Mouse (Mus musculus) ES-E14 (cell line): ENCODE results near the gene Arl4d. TPM values are rescaled to one million over a fixed set of nuclear protein-coding genes. Genes with fewer than 3 reads are reported as not detected.
"Not testable (repeated sequence)": the region's sequence is repeated elsewhere in the genome, so short reads cannot be mapped to it uniquely, and the experiment has no call there.

Experiments used
- DNase-seq: peaks from one replicate; pipeline ENCODE4 v3.0.0-alpha.2; 2013; ENCODE audit warnings: low read depth, low spot score
- H3K27ac ChIP-seq: 2 replicates; pipeline ENCODE4 v1.5.1; 2012; ENCODE audit warnings: low read depth, mild to moderate bottlenecking, low read length, moderate library complexity, mixed read lengths; ENCODE audit not compliant: poor library complexity, insufficient read depth, severe bottlenecking
- H3K36me3 ChIP-seq: 2 replicates; pipeline ENCODE4 v1.6.1; 2012; ENCODE audit warnings: mild to moderate bottlenecking, low read length, moderate library complexity, mixed read lengths; ENCODE audit not compliant: control insufficient read depth, poor library complexity, insufficient read depth, severe bottlenecking
- H3K4me1 ChIP-seq, 2 experiments: fragments of 150-350 bp in 1 of 2; sonication (generic) in 1 of 2; 2 replicates each; pipeline ENCODE4 v1.6.1; 2012; ENCODE audit warnings: low read length in 2 of 2, mild to moderate bottlenecking in 1 of 2, mixed read lengths in 1 of 2; ENCODE audit not compliant: control insufficient read depth in 2 of 2, insufficient read depth in 2 of 2, poor library complexity in 1 of 2
- H3K4me3 ChIP-seq, 2 experiments: fragments of 150-350 bp in 1 of 2; sonication (generic) in 1 of 2; 2 replicates each; pipeline ENCODE4 v1.5.1; 2012; ENCODE audit warnings: low read length in 2 of 2, low read depth in 1 of 2, mild to moderate bottlenecking in 1 of 2, mixed read lengths in 1 of 2; ENCODE audit not compliant: insufficient read depth in 1 of 2, poor library complexity in 1 of 2, severe bottlenecking in 1 of 2
- H3K9ac ChIP-seq: 2 replicates; pipeline ENCODE4 v1.6.1; 2012; ENCODE audit warnings: low read depth, mild to moderate bottlenecking, low read length, mixed read lengths; ENCODE audit not compliant: poor library complexity, insufficient read depth, severe bottlenecking
- H3K9me3 ChIP-seq: fragments of 150-350 bp; sonication (generic); 2 replicates; pipeline ENCODE4 v1.6.1; 2012; ENCODE audit warnings: low read depth, mild to moderate bottlenecking, low read length; ENCODE audit not compliant: control insufficient read depth, insufficient read depth
- CHD2 ChIP-seq: IDR thresholded peaks from 2 replicates; pipeline ENCODE4 v1.6.1; 2014; ENCODE audit warnings: mild to moderate bottlenecking, low read depth, low read length, inconsistent platforms
- HCFC1 ChIP-seq: IDR thresholded peaks from 2 replicates; pipeline ENCODE4 v1.6.1; 2012; ENCODE audit warnings: low read length, inconsistent platforms, borderline replicate concordance; ENCODE audit not compliant: insufficient read depth
- MAFK ChIP-seq: IDR thresholded peaks from 2 replicates; pipeline ENCODE4 v1.6.1; 2014; ENCODE audit warnings: mild to moderate bottlenecking, low read depth, low read length, inconsistent platforms; ENCODE audit not compliant: insufficient read depth
- ZC3H11A ChIP-seq: IDR thresholded peaks from 2 replicates; pipeline ENCODE4 v1.6.1; 2012; ENCODE audit warnings: low read depth, mild to moderate bottlenecking, inconsistent platforms, low read length, borderline replicate concordance
- ZNF384 ChIP-seq: IDR thresholded peaks from 2 replicates; pipeline ENCODE4 v1.6.1; 2012; ENCODE audit warnings: low read depth, low read length, inconsistent platforms
- in situ Hi-C, 2 experiments: fragments of 600-800 bp; cut with MboI; formaldehyde crosslinking; loops; one replicate each; pipeline ENCODE4 v1.15.1; 2025; ENCODE audit warnings: low sequenced_read_pairs in 2 of 2, inconsistent platforms in 1 of 2; ENCODE audit not compliant: unreplicated experiment in 2 of 2
- total RNA-seq: library from RNA; depleted of rRNA; stranded (reverse); fragments of 300-350 nt; gene quantifications from 2 replicates; pipeline ENCODE4 v1.2.3, GENCODE M21; 2012

Arl4d gene
- total RNA-seq, 1 experiment: 13.8 TPM

DNA sequence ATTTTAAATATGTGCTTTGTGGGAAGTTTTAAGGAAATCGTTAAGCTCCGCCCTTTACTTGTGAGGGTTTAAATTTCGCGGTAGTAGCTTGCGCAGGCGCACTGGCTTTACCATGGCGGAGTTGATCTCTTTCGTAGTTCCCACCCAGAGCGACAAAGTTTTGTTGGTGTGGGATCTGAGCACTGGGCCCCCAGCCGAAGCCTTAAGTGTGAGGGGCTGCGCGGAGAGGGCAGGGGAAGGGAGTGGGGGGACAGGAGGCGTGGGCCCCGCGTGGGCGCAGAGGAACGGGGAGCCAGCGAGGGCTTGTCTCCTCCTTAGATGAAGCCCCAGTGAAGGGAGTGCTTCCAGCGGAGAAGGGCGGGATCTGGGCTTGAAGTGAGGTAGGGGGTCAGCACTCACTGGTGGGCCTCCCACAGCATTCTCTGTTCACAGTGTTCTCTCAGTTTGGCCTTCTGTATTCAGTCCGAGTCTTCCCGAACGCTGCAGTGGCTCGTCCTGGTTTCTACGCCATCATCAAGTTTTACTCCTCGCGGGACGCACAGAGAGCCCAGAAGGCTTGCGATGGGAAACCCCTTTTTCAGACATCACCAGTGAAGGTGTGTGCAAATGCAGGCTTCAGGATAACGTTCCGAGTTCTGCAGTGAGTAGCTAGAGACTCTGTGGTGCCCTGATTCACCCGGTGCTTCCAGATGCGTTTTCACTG is 37.3 kb upstream of the Arl4d start:
- Histone ChIP-seq H3K9me3 (peaks cover 2% of the 10 kb centered on the region; the same call in 1 of the 2 replicates), H3K9ac (peak overlapping the region; percentile 87), H3K4me3 (peak overlapping the region; percentile 61 to 67), H3K4me1 (peaks cover 0 to 5% of the 10 kb centered on the region in 2 experiments; a peak in 2 of 4 replicates), H3K36me3 (peaks cover 23% of the 10 kb centered on the region), H3K27ac (peak overlapping the region; percentile 100)
- DNase-seq: peak; percentile 90
- in situ Hi-C loops: no loop called here
- no peak for TF ChIP-seq CHD2
- no peak for TF ChIP-seq MAFK
- TF ChIP-seq ZNF384: no peak
- no peak for TF ChIP-seq ZC3H11A
- no peak for TF ChIP-seq HCFC1

DNA sequence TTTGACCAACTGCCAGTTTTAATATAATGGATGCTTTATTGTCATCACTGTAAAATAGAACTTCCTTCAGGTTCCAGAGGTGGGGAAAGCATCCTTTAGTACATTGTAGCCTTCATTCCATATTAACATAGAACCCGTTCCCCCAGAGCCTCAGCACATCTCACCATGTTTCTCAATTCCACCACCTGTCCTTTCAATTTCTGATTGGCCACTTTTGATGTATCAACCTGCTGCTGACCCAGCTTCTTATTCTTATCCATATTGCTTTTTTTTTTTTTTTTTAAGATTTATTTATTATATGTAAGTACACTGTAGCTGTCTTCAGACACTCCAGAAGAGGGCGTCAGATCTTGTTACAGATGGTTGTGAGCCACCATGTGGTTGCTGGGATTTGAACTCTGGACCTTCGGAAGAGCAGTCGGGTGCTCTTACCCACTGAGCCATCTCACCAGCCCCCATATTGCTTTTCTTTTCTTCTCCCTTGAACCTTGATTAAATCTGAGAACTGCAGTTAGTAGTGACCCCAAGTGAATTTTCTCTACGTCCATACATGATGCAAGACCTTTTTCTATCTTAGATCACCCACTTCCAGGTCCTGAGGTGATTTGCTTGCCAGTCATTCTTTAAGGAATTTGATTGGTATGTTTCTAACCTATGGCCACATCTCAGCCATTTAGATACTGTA is 36.5 kb upstream of the Arl4d start:
- DNase-seq, in situ Hi-C loops, H3K9me3 ChIP-seq, H3K4me1 ChIP-seq, H3K27ac ChIP-seq: not testable (repeated sequence)
- H3K36me3 ChIP-seq: peaks cover 31% of the 10 kb centered on the region
- H3K4me3 ChIP-seq: peak overlapping the region in 1 of 2 experiments; percentile 61; a peak in 2 of 4 replicates
- H3K9ac ChIP-seq: peak overlapping the region; percentile 35; the same call in 1 of the 2 replicates

DNA sequence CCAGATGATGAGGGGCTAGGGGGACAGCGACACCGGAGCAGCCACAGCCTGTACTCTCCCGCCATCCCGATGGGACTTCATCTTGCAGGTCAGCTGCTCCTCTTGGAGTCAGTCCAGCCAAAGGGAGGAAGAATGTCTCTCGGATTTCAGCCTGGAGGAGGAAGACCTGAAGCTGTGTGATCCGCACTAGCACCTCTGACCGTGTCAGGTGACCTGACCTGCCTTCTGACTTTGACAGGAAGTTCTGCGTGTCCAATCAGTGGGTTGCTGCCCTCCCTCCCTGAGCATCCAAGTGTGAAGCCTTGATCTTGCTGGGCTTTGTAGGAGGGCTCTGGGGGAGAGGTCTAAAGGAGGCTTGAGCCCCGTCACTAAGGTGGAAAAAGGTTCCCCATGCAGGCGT is 29.7 kb upstream of the Arl4d start:
- H3K9ac ChIP-seq: no peak overlapping the region
- H3K36me3 ChIP-seq: peaks cover 43% of the 10 kb centered on the region
- DNase-seq: no peak
- peaks cover 0 to 11% of the 10 kb centered on the region in 2 experiments; a peak in 1 of 4 replicates for H3K4me1 ChIP-seq
- in situ Hi-C loops: no loop called here
- TF ChIP-seq CHD2: no peak
- TF ChIP-seq ZNF384: no peak
- no peak for TF ChIP-seq ZC3H11A
- TF ChIP-seq MAFK: no peak
- no peak for TF ChIP-seq HCFC1
- no peak overlapping the region for H3K4me3 ChIP-seq
- H3K9me3 ChIP-seq: no peaks in the 10 kb centered on the region
- H3K27ac ChIP-seq: no peak overlapping the region

DNA sequence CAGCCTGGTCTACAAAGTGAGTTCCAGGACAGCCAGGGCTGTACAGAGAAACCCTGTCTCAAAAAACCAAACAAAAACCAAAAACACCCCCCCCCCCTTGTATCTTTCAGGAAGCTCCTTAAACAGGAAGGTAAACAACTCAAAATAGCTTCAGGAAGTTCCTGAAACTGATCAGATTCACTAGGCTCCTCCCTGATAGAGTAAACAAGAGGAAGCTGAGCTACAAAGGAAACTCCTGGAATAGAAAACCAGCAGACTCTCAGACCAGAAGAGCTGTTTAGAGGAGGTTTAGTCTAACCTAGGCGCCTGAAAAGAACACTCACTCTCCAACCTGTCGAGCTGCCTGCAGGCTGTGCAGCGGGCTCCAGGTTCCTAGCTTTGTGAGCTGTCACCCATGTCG is 25.6 kb upstream of the Arl4d start:
- TF ChIP-seq MAFK (no peak), ZC3H11A (no peak), CHD2 (no peak), HCFC1 (no peak), ZNF384 (no peak)
- no peak overlapping the region for H3K4me3 ChIP-seq
- H3K36me3 ChIP-seq: peaks cover 17% of the 10 kb centered on the region
- no peak overlapping the region for H3K9ac ChIP-seq
- in situ Hi-C loops: no loop called here
- no peaks in the 10 kb centered on the region for H3K9me3 ChIP-seq
- peaks cover 0 to 8% of the 10 kb centered on the region in 2 experiments; a peak in 1 of 4 replicates for H3K4me1 ChIP-seq
- no peak overlapping the region for H3K27ac ChIP-seq
- DNase-seq: no peak
